Mouse (Mus musculus): Measurements from ENCODE around the gene Uba3. TPM values are rescaled to one million over a fixed set of nuclear protein-coding genes. Genes with fewer than 3 reads are reported as not detected.

The Uba3 gene
- polyA plus RNA-seq, 1 experiment from 2014 or later, result 99.9 TPM

GRCm38 (mm10) chr6:97204952-97205351 lies 495 bp downstream of the Uba3 start:
- Histone ChIP-seq H3K9ac (replicated peaks; ENCODE audit: low read depth, low read length) (peak overlapping the region; percentile 94), H3K27me3 (replicated peaks; ENCODE audit: control insufficient read depth, insufficient read depth, low read length) (no peaks in the 10 kb centered on the region), H3K4me3 (replicated peaks; ENCODE audit: low read length) (peak overlapping the region; percentile 71), H3K36me3 (ENCODE audit: control insufficient read depth, insufficient read depth) (no peaks in the 10 kb centered on the region), H3K9me3 (ENCODE audit: control insufficient read depth, low read length) (no peaks in the 10 kb centered on the region), H3K27ac (ENCODE audit: low read length) (peak overlapping the region; percentile 87), H3K4me2 (ENCODE audit: low read length) (peak overlapping the region; percentile 66), H3K4me1 (replicated peaks; ENCODE audit: control insufficient read depth, insufficient read depth, low read length) (peaks cover 9% of the 10 kb centered on the region)
- ATAC-seq, result peak; percentile 24
- under 1% methylated on average over 16 of the region's 16 CpGs for WGBS

- Histone ChIP-seq H3K4me1 (replicated peaks; ENCODE audit: control insufficient read depth, insufficient read depth, low read length) (peaks cover 9% of the 10 kb centered on the region), H3K4me3 (replicated peaks; ENCODE audit: low read length) (peak overlapping the region; percentile 71), H3K27ac (ENCODE audit: low read length) (no peak overlapping the region), H3K9me3 (ENCODE audit: control insufficient read depth, low read length) (no peaks in the 10 kb centered on the region), H3K36me3 (ENCODE audit: control insufficient read depth, insufficient read depth) (no peaks in the 10 kb centered on the region), H3K27me3 (replicated peaks; ENCODE audit: control insufficient read depth, insufficient read depth, low read length) (no peaks in the 10 kb centered on the region), H3K4me2 (ENCODE audit: low read length) (peak overlapping the region; percentile 66), H3K9ac (replicated peaks; ENCODE audit: low read depth, low read length) (peak overlapping the region; percentile 94)
- ATAC-seq, result no peak
- WGBS, result 18% methylated on average over 9 of the region's 9 CpGs
Measured at GRCm38 (mm10) chr6:97204252-97204869, 1.1 kb downstream of the Uba3 start.

GRCm38 (mm10) chr6:97202477-97202876 lies 3.0 kb downstream of the Uba3 start:
- no peak overlapping the region for H3K4me2 ChIP-seq (ENCODE audit: low read length)
- H3K9me3 ChIP-seq (ENCODE audit: control insufficient read depth, low read length), result no peaks in the 10 kb centered on the region
- peaks cover 3% of the 10 kb centered on the region; the same call in 1 of the 2 replicates for H3K36me3 ChIP-seq (ENCODE audit: control insufficient read depth, insufficient read depth)
- no peak for ATAC-seq
- H3K4me3 ChIP-seq (replicated peaks; ENCODE audit: low read length), result no peak overlapping the region
- H3K27ac ChIP-seq (ENCODE audit: low read length), result no peak overlapping the region
- 96% methylated on average over 3 of the region's 3 CpGs for WGBS
- H3K27me3 ChIP-seq (replicated peaks; ENCODE audit: control insufficient read depth, insufficient read depth, low read length), result no peaks in the 10 kb centered on the region
- H3K9ac ChIP-seq (replicated peaks; ENCODE audit: low read depth, low read length), result no peak overlapping the region
- H3K4me1 ChIP-seq (replicated peaks; ENCODE audit: control insufficient read depth, insufficient read depth, low read length), result peaks cover 9% of the 10 kb centered on the region

DNA sequence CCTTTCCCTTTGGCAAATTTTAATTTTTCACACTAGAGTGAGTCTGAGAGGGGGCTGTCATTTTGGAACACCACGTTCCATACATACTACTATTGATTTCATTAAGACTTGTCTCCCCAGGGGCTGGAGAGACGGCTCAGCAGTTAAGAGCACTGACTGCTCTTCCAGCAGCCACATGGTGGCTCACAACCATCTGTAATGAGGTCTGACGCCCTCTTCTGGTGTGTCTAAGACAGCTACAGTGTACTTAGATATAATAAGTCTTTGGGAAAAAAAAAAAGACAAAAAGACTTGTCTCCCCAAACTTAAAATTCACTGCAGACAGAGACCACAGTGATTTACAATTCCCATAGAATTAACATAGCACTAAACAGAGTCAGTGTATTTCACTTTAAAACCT lies 5.0 kb downstream of the Uba3 start:
- Histone ChIP-seq H3K4me1 (replicated peaks; ENCODE audit: control insufficient read depth, insufficient read depth, low read length) (peaks cover 9% of the 10 kb centered on the region), H3K36me3 (ENCODE audit: control insufficient read depth, insufficient read depth) (peaks cover 14% of the 10 kb centered on the region), H3K9ac (replicated peaks; ENCODE audit: low read depth, low read length) (no peak overlapping the region), H3K27ac (ENCODE audit: low read length) (no peak overlapping the region), H3K27me3 (replicated peaks; ENCODE audit: control insufficient read depth, insufficient read depth, low read length) (no peaks in the 10 kb centered on the region), H3K9me3 (ENCODE audit: control insufficient read depth, low read length) (no peaks in the 10 kb centered on the region), H3K4me2 (ENCODE audit: low read length) (no peak overlapping the region), H3K4me3 (replicated peaks; ENCODE audit: low read length) (no peak overlapping the region)
- no peak for ATAC-seq
- WGBS, result 59% methylated on average over 3 of the region's 3 CpGs

DNA sequence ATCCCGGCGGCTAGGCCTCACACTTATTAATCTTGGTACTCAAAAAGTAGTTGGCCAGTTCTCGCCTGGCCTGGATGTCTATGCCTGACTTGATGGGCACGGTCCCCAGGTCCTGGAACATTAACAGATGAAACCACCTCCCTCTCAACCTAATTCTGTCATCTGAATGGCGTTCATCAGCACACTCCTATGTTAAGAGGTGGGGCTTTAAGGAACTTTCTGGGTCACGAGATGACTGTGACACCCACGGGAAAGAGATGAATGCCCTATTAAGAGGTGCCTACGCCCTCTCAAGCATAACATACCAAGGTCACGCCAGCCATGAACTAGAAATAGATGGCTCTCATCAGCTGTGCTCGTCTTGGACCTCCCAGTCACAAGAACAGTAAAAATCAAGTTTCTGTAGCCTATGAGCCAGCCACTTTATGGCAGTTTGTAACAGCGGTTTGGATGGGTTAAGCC lies 26.0 kb downstream of the Uba3 start:
- H3K4me1 ChIP-seq (replicated peaks; ENCODE audit: control insufficient read depth, insufficient read depth, low read length), result peaks cover 14% of the 10 kb centered on the region
- H3K36me3 ChIP-seq (ENCODE audit: control insufficient read depth, insufficient read depth), result peaks cover 5% of the 10 kb centered on the region
- no peaks in the 10 kb centered on the region for H3K9me3 ChIP-seq (ENCODE audit: control insufficient read depth, low read length)
- peak overlapping the region; percentile 91 for H3K9ac ChIP-seq (replicated peaks; ENCODE audit: low read depth, low read length)
- 13% methylated on average over 11 of the region's 11 CpGs for WGBS
- H3K27me3 ChIP-seq (replicated peaks; ENCODE audit: control insufficient read depth, insufficient read depth, low read length), result no peaks in the 10 kb centered on the region
- ATAC-seq, result no peak; the same call in none of the 2 replicates
- H3K27ac ChIP-seq (ENCODE audit: low read length), result peak overlapping the region; percentile 86
- peak overlapping the region; percentile 67 for H3K4me2 ChIP-seq (ENCODE audit: low read length)
- peak overlapping the region; percentile 85 for H3K4me3 ChIP-seq (replicated peaks; ENCODE audit: low read length)

DNA sequence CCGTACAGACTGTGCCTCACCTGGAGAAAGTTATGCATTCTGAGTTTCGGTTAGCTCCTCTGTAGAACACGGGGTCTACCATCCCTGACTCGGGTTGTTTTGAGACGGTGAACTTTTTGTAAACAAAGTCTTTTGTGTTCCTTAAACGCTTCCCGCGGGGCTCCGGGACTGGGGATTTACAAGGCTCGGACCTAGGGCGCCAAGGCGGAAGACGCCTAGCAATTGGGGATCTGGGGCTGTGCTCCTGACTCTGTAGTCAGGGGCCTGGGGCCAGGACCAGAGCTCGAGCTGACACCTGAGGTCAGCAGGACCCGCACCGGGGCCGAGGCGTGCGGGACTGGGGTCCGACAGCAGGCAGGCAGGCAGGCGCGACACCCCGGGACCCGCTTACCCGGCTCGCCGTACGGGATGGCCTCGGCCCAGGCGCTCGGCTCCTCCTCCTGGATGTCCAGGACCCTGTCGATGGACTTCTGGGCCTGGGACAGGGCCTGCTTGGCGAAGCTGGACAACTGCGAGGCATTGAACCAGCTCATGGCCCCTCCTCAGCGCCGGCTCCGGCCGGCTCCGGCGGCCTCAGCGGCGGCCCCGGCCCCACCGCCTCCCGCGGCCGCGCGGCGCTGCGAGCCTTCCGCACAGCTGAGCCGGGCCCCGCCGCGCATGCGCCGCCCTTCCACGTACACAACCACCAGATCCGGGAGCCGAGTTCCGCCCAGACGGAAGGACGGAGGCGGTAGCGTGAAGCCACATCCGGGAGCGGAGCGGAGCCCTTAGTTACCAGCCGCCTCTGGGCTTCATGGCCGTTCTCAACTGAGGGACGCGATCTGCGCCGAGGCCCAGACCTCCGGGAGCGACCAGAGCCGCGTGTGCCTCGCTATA lies 26.7 kb downstream of the Uba3 start, which contains the start of gene Tmf1:
Tmf1 (minus strand) TSS at position 632 of the 876 bp plus-strand sequence.
- H3K27me3 ChIP-seq (replicated peaks; ENCODE audit: control insufficient read depth, insufficient read depth, low read length), result no peaks in the 10 kb centered on the region
- H3K4me2 ChIP-seq (ENCODE audit: low read length), result peak within 1 kb of the TSS; percentile 67
- peaks cover 3% of the 10 kb centered on the region for H3K36me3 ChIP-seq (ENCODE audit: control insufficient read depth, insufficient read depth)
- H3K9me3 ChIP-seq (ENCODE audit: control insufficient read depth, low read length), result no peaks in the 10 kb centered on the region
- H3K27ac ChIP-seq (ENCODE audit: low read length), result peak within 1 kb of the TSS; percentile 86
- H3K4me3 ChIP-seq (replicated peaks; ENCODE audit: low read length), result peak within 1 kb of the TSS; percentile 85
- peak within 1 kb of the TSS; percentile 91 for H3K9ac ChIP-seq (replicated peaks; ENCODE audit: low read depth, low read length)
- peak; percentile 99 for ATAC-seq
- peaks cover 14% of the 10 kb centered on the region for H3K4me1 ChIP-seq (replicated peaks; ENCODE audit: control insufficient read depth, insufficient read depth, low read length)
- WGBS, result under 1% methylated on average over 70 of the region's 80 CpGs

GRCm38 (mm10) chr6:97175716-97176115 lies 29.7 kb downstream of the Uba3 start:
- 89% methylated on average over 11 of the region's 11 CpGs for WGBS
- Histone ChIP-seq H3K9me3 (ENCODE audit: control insufficient read depth, low read length) (no peaks in the 10 kb centered on the region), H3K27me3 (replicated peaks; ENCODE audit: control insufficient read depth, insufficient read depth, low read length) (no peaks in the 10 kb centered on the region), H3K4me1 (replicated peaks; ENCODE audit: control insufficient read depth, insufficient read depth, low read length) (peaks cover 14% of the 10 kb centered on the region), H3K9ac (replicated peaks; ENCODE audit: low read depth, low read length) (no peak overlapping the region), H3K27ac (ENCODE audit: low read length) (no peak overlapping the region), H3K36me3 (ENCODE audit: control insufficient read depth, insufficient read depth) (peaks cover 12% of the 10 kb centered on the region), H3K4me2 (ENCODE audit: low read length) (no peak overlapping the region), H3K4me3 (replicated peaks; ENCODE audit: low read length) (no peak overlapping the region)
- no peak for ATAC-seq

GRCm38 (mm10) chr6:97150156-97150555 lies 55.3 kb downstream of the Uba3 start:
- H3K36me3 ChIP-seq (ENCODE audit: control insufficient read depth, insufficient read depth), result no peaks in the 10 kb centered on the region
- H3K4me1 ChIP-seq (replicated peaks; ENCODE audit: control insufficient read depth, insufficient read depth, low read length), result peaks cover 14% of the 10 kb centered on the region
- no peaks in the 10 kb centered on the region for H3K9me3 ChIP-seq (ENCODE audit: control insufficient read depth, low read length)
- H3K9ac ChIP-seq (replicated peaks; ENCODE audit: low read depth, low read length), result no peak overlapping the region
- H3K4me3 ChIP-seq (replicated peaks; ENCODE audit: low read length), result no peak overlapping the region
- no peak for ATAC-seq
- 82% methylated on average over 6 of the region's 6 CpGs for WGBS
- H3K27ac ChIP-seq (ENCODE audit: low read length), result no peak overlapping the region
- no peak overlapping the region for H3K4me2 ChIP-seq (ENCODE audit: low read length)
- H3K27me3 ChIP-seq (replicated peaks; ENCODE audit: control insufficient read depth, insufficient read depth, low read length), result no peaks in the 10 kb centered on the region

GRCm38 (mm10) chr6:97149721-97150120 lies 55.7 kb downstream of the Uba3 start:
- Histone ChIP-seq H3K4me3 (replicated peaks; ENCODE audit: low read length) (no peak overlapping the region), H3K4me1 (replicated peaks; ENCODE audit: control insufficient read depth, insufficient read depth, low read length) (peaks cover 14% of the 10 kb centered on the region), H3K27me3 (replicated peaks; ENCODE audit: control insufficient read depth, insufficient read depth, low read length) (no peaks in the 10 kb centered on the region), H3K9ac (replicated peaks; ENCODE audit: low read depth, low read length) (no peak overlapping the region), H3K27ac (ENCODE audit: low read length) (no peak overlapping the region), H3K36me3 (ENCODE audit: control insufficient read depth, insufficient read depth) (no peaks in the 10 kb centered on the region), H3K4me2 (ENCODE audit: low read length) (no peak overlapping the region), H3K9me3 (ENCODE audit: control insufficient read depth, low read length) (no peaks in the 10 kb centered on the region)
- no peak for ATAC-seq
- 86% methylated on average over 2 of the region's 2 CpGs for WGBS

Measured in forebrain, embryonic 16.5 days (tissue).